Mouse (Mus musculus) ovary, postnatal 14 days (tissue): ENCODE measurements around the gene Clic6.
A peak's percentile ranks its signal among the peaks of the same experiment; 100 is the strongest.

ENCODE experiments used
- DNase-seq: peaks from one replicate; pipeline ENCODE4 v3.0.0; 2022; ENCODE audit warnings: low spot score

Clic6 gene

GRCm38 (mm10) chr16:92485436-92485835, at the start of gene Clic6:
Gene Clic6, plus strand, starts transcription at chr16:92485736.
- no peak for DNase-seq

- no peak for DNase-seq
Measured at GRCm38 (mm10) chr16:92439775-92440174, 45.8 kb upstream of the Clic6 start.

- no peak for DNase-seq
Measured at GRCm38 (mm10) chr16:92440229-92440628, 45.3 kb upstream of the Clic6 start.

GRCm38 (mm10) chr16:92441203-92441602, 44.3 kb upstream of the Clic6 start:
- DNase-seq = no peak

GRCm38 (mm10) chr16:92442150-92442549, 43.4 kb upstream of the Clic6 start:
- no peak for DNase-seq

GRCm38 (mm10) chr16:92442946-92443345, 42.6 kb upstream of the Clic6 start:
- DNase-seq = no peak

GRCm38 (mm10) chr16:92443644-92444113, 41.9 kb upstream of the Clic6 start:
- no peak for DNase-seq

- no peak for DNase-seq
Measured at GRCm38 (mm10) chr16:92445377-92445776, 40.2 kb upstream of the Clic6 start.

GRCm38 (mm10) chr16:92449080-92449479, 36.5 kb upstream of the Clic6 start:
- DNase-seq = no peak

- DNase-seq = no peak
Measured at GRCm38 (mm10) chr16:92450331-92450730, 35.2 kb upstream of the Clic6 start.

- DNase-seq = no peak
Measured at GRCm38 (mm10) chr16:92451516-92452072, 33.9 kb upstream of the Clic6 start.

GRCm38 (mm10) chr16:92452609-92453008, 32.9 kb upstream of the Clic6 start:
- DNase-seq = no peak

- DNase-seq = no peak
Measured at GRCm38 (mm10) chr16:92454002-92454401, 31.5 kb upstream of the Clic6 start.

- no peak for DNase-seq
Measured at GRCm38 (mm10) chr16:92454495-92454894, 31.0 kb upstream of the Clic6 start.

GRCm38 (mm10) chr16:92455488-92455887, 30.0 kb upstream of the Clic6 start:
- DNase-seq = no peak

- no peak for DNase-seq
Measured at GRCm38 (mm10) chr16:92455969-92456368, 29.6 kb upstream of the Clic6 start.

- peak; percentile 67 for DNase-seq
Measured at GRCm38 (mm10) chr16:92457594-92457993, 27.9 kb upstream of the Clic6 start.

GRCm38 (mm10) chr16:92461412-92461811, 24.1 kb upstream of the Clic6 start:
- DNase-seq = no peak

- DNase-seq = no peak
Measured at GRCm38 (mm10) chr16:92464390-92464972, 21.1 kb upstream of the Clic6 start.

- DNase-seq = no peak
Measured at GRCm38 (mm10) chr16:92465226-92465625, 20.3 kb upstream of the Clic6 start.

- peak; percentile 93 for DNase-seq
Measured at GRCm38 (mm10) chr16:92465642-92466526, 19.7 kb upstream of the Clic6 start.

GRCm38 (mm10) chr16:92467041-92467440, 18.5 kb upstream of the Clic6 start:
- no peak for DNase-seq

GRCm38 (mm10) chr16:92468459-92468858, 17.1 kb upstream of the Clic6 start:
- DNase-seq = no peak
